Mouse (Mus musculus) heart, postnatal 0 days (tissue): ENCODE measurements around the gene Vkorc1.

Experiments
- CTCF ChIP-seq: IDR thresholded peaks from 2 replicates; pipeline ENCODE4 v1.5.1; 2016; ENCODE audit warnings: antibody characterized with exemption, control low read depth, low read depth
- EP300 ChIP-seq: IDR thresholded peaks from 2 replicates; pipeline ENCODE4 v1.6.1; 2016; ENCODE audit warnings: antibody characterized with exemption, low read depth

DNA sequence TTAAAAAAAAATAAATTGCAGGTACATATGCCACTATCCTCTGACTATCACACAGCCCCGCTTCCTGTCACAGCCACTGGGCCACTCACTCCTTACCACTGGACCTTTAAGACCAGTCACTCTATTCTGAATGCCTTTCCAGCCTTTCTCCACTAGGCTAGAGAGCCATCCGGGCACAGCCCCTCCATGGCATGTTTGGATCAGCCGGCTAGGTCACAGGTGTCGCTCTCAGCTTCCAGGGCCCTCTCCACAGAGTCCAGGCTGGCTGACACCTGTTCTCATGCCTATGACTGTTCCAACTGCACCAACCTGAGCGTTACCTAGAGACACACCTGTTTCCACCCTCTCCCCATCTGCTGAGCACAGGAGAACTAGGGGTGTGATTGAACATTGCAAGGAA is 33.2 kb upstream of the Vkorc1 start:
- no peak for TF ChIP-seq EP300
- TF ChIP-seq CTCF: no peak
